Comparison of ENCODE assay signal across 8 mouse cellular contexts in genomic region chr8:94532873-94533671, GRCm38 (mm10). TPM values are rescaled to one million over a fixed set of nuclear protein-coding genes. Genes with fewer than 3 reads are reported as not detected.
DNase-seq lines count a peak whose midpoint lies in the region; ATAC-seq and TF ChIP-seq lines count a peak whose summit lies in the region.

Gene Cpne2, plus strand, starts transcription at chr8:94532990.

- peak within 1 kb of the TSS; percentile 66 for H3K4me3 ChIP-seq in forebrain, embryonic 16.5 days (replicated peaks; ENCODE audit: low read length)
- peak within 1 kb of the TSS; percentile 62 for H3K4me3 ChIP-seq in lung, adult 2 months (replicated peaks; ENCODE audit: extremely low read depth, low read depth, low read length)
- peak within 1 kb of the TSS; percentile 62 for H3K4me3 ChIP-seq in neural tube, embryonic 15.5 days (replicated peaks)
- H3K4me3 ChIP-seq in thymus, adult 2 months (ENCODE audit: control insufficient read depth, insufficient read depth, low read length) = peak within 1 kb of the TSS; percentile 49

- H3K4me2 ChIP-seq in forebrain, embryonic 16.5 days (ENCODE audit: low read length) = peak within 1 kb of the TSS; percentile 84
- peak within 1 kb of the TSS; percentile 86 for H3K4me2 ChIP-seq in neural tube, embryonic 15.5 days

- intact Hi-C loops in heart, postnatal 25 days (cut with DNase I) = no loop called here

- no peaks in the 10 kb centered on the region for H3K36me3 ChIP-seq in forebrain, embryonic 16.5 days (ENCODE audit: control insufficient read depth, insufficient read depth)
- no peaks in the 10 kb centered on the region for H3K36me3 ChIP-seq in neural tube, embryonic 15.5 days
- no peaks in the 10 kb centered on the region for H3K36me3 ChIP-seq in thymus, adult 2 months (ENCODE audit: control insufficient read depth, insufficient read depth, low read length)

- no peaks in the 10 kb centered on the region for H3K27me3 ChIP-seq in forebrain, embryonic 16.5 days (replicated peaks; ENCODE audit: control insufficient read depth, insufficient read depth, low read length)
- H3K27me3 ChIP-seq in neural tube, embryonic 15.5 days (replicated peaks) = peaks cover 30% of the 10 kb centered on the region
- no peaks in the 10 kb centered on the region; the same call in 1 of the 2 replicates for H3K27me3 ChIP-seq in thymus, adult 2 months (ENCODE audit: control insufficient read depth, insufficient read depth, low read length)

- peak; percentile 86 for ATAC-seq in forebrain, embryonic 16.5 days
- ATAC-seq in neural tube, embryonic 15.5 days (ENCODE audit: low FRiP score) = peak; percentile 75

- 0 out of 2 replicates have a peak, but pooled peaks have one; percentile 0 for TF ChIP-seq POLR2A in lung, adult 2 months (IDR thresholded peaks at IDR 0.05; ENCODE audit: borderline replicate concordance, extremely low read depth, low read depth, low read length)
- 0 out of 2 replicates have a peak, but pooled peaks have one; percentile 18 for TF ChIP-seq POLR2A in thymus, adult 2 months (IDR thresholded peaks at IDR 0.05; ENCODE audit: control insufficient read depth, extremely low read depth, insufficient read depth, low read length, poor library complexity)

- H3K4me1 ChIP-seq in forebrain, embryonic 16.5 days (replicated peaks; ENCODE audit: control insufficient read depth, insufficient read depth, low read length) = peaks cover 32% of the 10 kb centered on the region
- no peaks in the 10 kb centered on the region for H3K4me1 ChIP-seq in lung, adult 2 months (ENCODE audit: control insufficient read depth, insufficient read depth, low read length)
- peaks cover 47% of the 10 kb centered on the region for H3K4me1 ChIP-seq in neural tube, embryonic 15.5 days
- peaks cover 7% of the 10 kb centered on the region for H3K4me1 ChIP-seq in thymus, adult 2 months (replicated peaks; ENCODE audit: control insufficient read depth, insufficient read depth, low read length)

- peak; percentile 37 to 43 for DNase-seq in CD8-positive naive resting alpha-beta T cell, adult 2 months (ENCODE audit: low read depth in 2 of 2, low spot score in 2 of 2)
- DNase-seq in adrenal gland, postnatal 4 days (ENCODE audit: low spot score in 2 of 2) = peak; percentile 41 to 54
- DNase-seq in heart, postnatal 25 days (ENCODE audit: low spot score) = peak; percentile 67
- no peak for DNase-seq in large intestine, adult 2 months (ENCODE audit: low read depth, low spot score)
- DNase-seq in lung, adult 2 months = peak; percentile 55
- DNase-seq in thymus, adult 2 months = peak; percentile 69

- peak within 1 kb of the TSS; percentile 63 for H3K9ac ChIP-seq in forebrain, embryonic 16.5 days (replicated peaks; ENCODE audit: low read depth, low read length)
- H3K9ac ChIP-seq in neural tube, embryonic 15.5 days (replicated peaks) = peak within 1 kb of the TSS; percentile 75

- no peak for TF ChIP-seq CTCF in lung, adult 2 months (IDR thresholded peaks at IDR 0.05; ENCODE audit: insufficient read depth, low read length)
- TF ChIP-seq CTCF in thymus, adult 2 months (IDR thresholded peaks at IDR 0.05; ENCODE audit: borderline replicate concordance, control insufficient read depth, extremely low read depth, insufficient read depth, low read length, poor library complexity) = peak; percentile 66; the same call in 1 of the 2 replicates

- H3K9me3 ChIP-seq in forebrain, embryonic 16.5 days (ENCODE audit: control insufficient read depth, low read length) = no peaks in the 10 kb centered on the region
- H3K9me3 ChIP-seq in neural tube, embryonic 15.5 days (replicated peaks) = no peaks in the 10 kb centered on the region

- under 1% methylated on average over 75 of the region's 81 CpGs for WGBS in forebrain, embryonic 16.5 days
- WGBS in large intestine, adult 2 months = under 1% methylated on average over 78 of the region's 81 CpGs
- WGBS in lung, adult 2 months = under 1% methylated on average over 45 of the region's 81 CpGs
- WGBS in neural tube, embryonic 15.5 days = under 1% methylated on average over 78 of the region's 81 CpGs
- WGBS in thymus, adult 2 months = 1% methylated on average over 77 of the region's 81 CpGs

- H3K27ac ChIP-seq in forebrain, embryonic 16.5 days (ENCODE audit: low read length) = peak within 1 kb of the TSS; percentile 31
- H3K27ac ChIP-seq in neural tube, embryonic 15.5 days (replicated peaks) = peak within 1 kb of the TSS; percentile 76
- no peak within 1 kb of the TSS for H3K27ac ChIP-seq in thymus, adult 2 months (ENCODE audit: control insufficient read depth, insufficient read depth, low read length)

RNA-seq across cellular contexts. Expression of gene Cpne2, which starts in this region (rescaled TPM):
- total RNA-seq in adrenal gland, postnatal 4 days (2021) = 10 to 100 TPM; 18.1 to 20.4 TPM
- polyA plus RNA-seq in forebrain, embryonic 16.5 days (2015; fragmentation: Nextera tagmentation; extraction: Ambion mirVana) = 21.1 and 29.2 TPM in 2 replicates
- total RNA-seq in heart, postnatal 25 days (2021) = 1 to 10 TPM; 3.5 to 5.1 TPM
- 37.7 and 57.2 TPM in 2 replicates for polyA plus RNA-seq in large intestine, adult 2 months (2012; rRNA removed)
- 21.2 and 33.6 TPM in 2 replicates for polyA plus RNA-seq in lung, adult 2 months (2012; rRNA removed)
- polyA plus RNA-seq in neural tube, embryonic 15.5 days (2015; fragmentation: Nextera tagmentation; extraction: Ambion mirVana) = 25.6 and 29.9 TPM in 2 replicates
- polyA plus RNA-seq in thymus, adult 2 months (2012; rRNA removed) = 28.1 and 35.3 TPM in 2 replicates
